Mouse (Mus musculus) splenic B cell, adult 2 months (primary cell): ENCODE measurements around the gene Ppie.
A peak's percentile ranks its signal among the peaks of the same experiment; 100 is the strongest.

Experiments used
- DNase-seq: peaks from one replicate; pipeline ENCODE4 v3.0.0-alpha.2; 2011; ENCODE audit warnings: low read depth, low spot score
- H3K27me3 ChIP-seq: 2 replicates; pipeline ENCODE4 v1.6.1; 2012; ENCODE audit warnings: mild to moderate bottlenecking, low read length, moderate library complexity, mixed read lengths; ENCODE audit not compliant: control insufficient read depth, poor library complexity, insufficient read depth, severe bottlenecking
- H3K36me3 ChIP-seq: 2 replicates; pipeline ENCODE4 v1.6.1; 2012; ENCODE audit warnings: mild to moderate bottlenecking, low read length, moderate library complexity, mixed read lengths; ENCODE audit not compliant: control insufficient read depth, poor library complexity, insufficient read depth, severe bottlenecking

The Ppie gene

GRCm38 (mm10) chr4:123104651-123105450, 34.9 kb downstream of the Ppie start, which contains the start of gene Bmp8b:
Gene Bmp8b, plus strand, starts transcription at chr4:123105165.
- Histone ChIP-seq H3K27me3 (0 out of 2 replicates have a peak, but pooled peaks cover 1% of the 10 kb centered on the region), H3K36me3 (no peaks in the 10 kb centered on the region)
- DNase-seq: no peak

- Histone ChIP-seq H3K36me3 (no peaks in the 10 kb centered on the region), H3K27me3 (0 out of 2 replicates have a peak, but pooled peaks cover 1% of the 10 kb centered on the region)
- no peak for DNase-seq
Measured at GRCm38 (mm10) chr4:123093869-123094268, 45.9 kb downstream of the Ppie start.

GRCm38 (mm10) chr4:123093064-123093776, 46.5 kb downstream of the Ppie start:
- DNase-seq: no peak
- no peaks in the 10 kb centered on the region for H3K36me3 ChIP-seq
- H3K27me3 ChIP-seq: 0 out of 2 replicates have a peak, but pooled peaks cover 1% of the 10 kb centered on the region

- 0 out of 2 replicates have a peak, but pooled peaks cover 1% of the 10 kb centered on the region for H3K27me3 ChIP-seq
- DNase-seq: no peak
Measured at GRCm38 (mm10) chr4:123092621-123093020, 47.1 kb downstream of the Ppie start.

DNA sequence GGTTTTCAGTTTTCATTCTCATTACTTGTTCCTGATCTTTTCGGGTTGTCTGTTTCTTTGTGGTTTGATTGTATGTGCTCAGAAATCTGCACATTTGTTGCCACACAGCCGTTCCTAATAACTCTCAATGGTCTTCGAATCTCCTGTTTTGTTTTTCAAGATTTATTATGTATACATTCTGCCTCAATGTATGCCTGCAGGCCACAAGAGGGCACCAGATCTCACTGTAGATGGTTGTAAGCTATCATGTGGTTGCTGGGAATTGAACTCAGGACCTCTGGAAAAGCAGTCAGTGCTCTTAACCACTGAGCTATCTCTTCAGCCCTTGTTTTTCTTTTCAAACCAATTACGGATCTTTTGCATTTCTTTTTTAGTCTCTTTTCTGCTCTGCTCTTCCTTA, 53.4 kb downstream of the Ppie start:
- peak; percentile 29 for DNase-seq
- H3K36me3 ChIP-seq: no peaks in the 10 kb centered on the region
- H3K27me3 ChIP-seq: no peaks in the 10 kb centered on the region

More at GRCm38 (mm10) chr4:123092621-123093020, 47.1 kb downstream of the Ppie start:
- no peaks in the 10 kb centered on the region for H3K36me3 ChIP-seq

GRCm38 (mm10) chr4:123085290-123085689, 54.5 kb downstream of the Ppie start:
- Histone ChIP-seq H3K27me3 (no peaks in the 10 kb centered on the region), H3K36me3 (no peaks in the 10 kb centered on the region)
- peak; percentile 50 for DNase-seq

- no peak for DNase-seq
- Histone ChIP-seq H3K36me3 (no peaks in the 10 kb centered on the region), H3K27me3 (no peaks in the 10 kb centered on the region)
Measured at GRCm38 (mm10) chr4:123083323-123083902, 56.3 kb downstream of the Ppie start.

GRCm38 (mm10) chr4:123082283-123083163, 57.2 kb downstream of the Ppie start:
- Histone ChIP-seq H3K27me3 (no peaks in the 10 kb centered on the region), H3K36me3 (no peaks in the 10 kb centered on the region)

GRCm38 (mm10) chr4:123080791-123081190, 59.0 kb downstream of the Ppie start:
- no peak for DNase-seq
- H3K27me3 ChIP-seq: no peaks in the 10 kb centered on the region
- no peaks in the 10 kb centered on the region for H3K36me3 ChIP-seq

More at GRCm38 (mm10) chr4:123082283-123083163, 57.2 kb downstream of the Ppie start:
- peak; percentile 88 for DNase-seq

DNA sequence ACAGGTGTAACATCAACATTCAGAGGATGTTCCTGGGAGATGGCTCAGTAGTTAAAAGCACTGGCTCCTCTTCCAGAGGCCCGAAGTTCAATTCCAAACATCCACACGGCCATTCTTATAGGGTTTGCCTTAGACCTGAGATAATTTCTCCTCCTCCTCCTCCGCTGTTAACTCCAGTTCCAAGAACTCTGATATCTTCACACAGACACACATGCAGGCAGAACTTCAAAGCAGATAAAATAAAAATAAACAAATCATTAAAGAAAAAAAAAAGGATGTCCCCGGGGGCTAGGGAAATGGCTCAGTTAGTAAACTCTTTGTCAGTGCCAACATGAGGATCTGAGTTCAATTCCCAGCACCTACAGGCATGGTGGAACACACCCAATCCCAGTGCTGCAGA, 61.5 kb downstream of the Ppie start:
- no peaks in the 10 kb centered on the region for H3K27me3 ChIP-seq
- no peak for DNase-seq
- no peaks in the 10 kb centered on the region for H3K36me3 ChIP-seq
